Mouse (Mus musculus) heart, embryonic 11.5 days (tissue): Measurements from ENCODE around the gene Prkg2. TPM values are rescaled to one million over a fixed set of nuclear protein-coding genes. Genes with fewer than 3 reads are reported as not detected.

ENCODE experiments used
- ATAC-seq: fragments of 200-750 bp; cut with Nextera tagmentation; replicated peaks from 2 replicates; pipeline ENCODE4 v1.8.0; 2017; ENCODE audit warnings: moderate library complexity; ENCODE audit not compliant: insufficient number of reproducible peaks, low FRiP score, low TSS enrichment
- H3K27ac ChIP-seq: fragments of 300-500 bp; sonication (generic); 2 replicates; pipeline ENCODE4 v1.5.1; 2014; ENCODE audit warnings: mild to moderate bottlenecking, low read depth, low read length
- H3K27me3 ChIP-seq: fragments of 300-500 bp; sonication (generic); 2 replicates; pipeline ENCODE4 v1.6.1; 2014; ENCODE audit warnings: mild to moderate bottlenecking, low read length, mixed read lengths; ENCODE audit not compliant: control insufficient read depth, insufficient read depth
- H3K36me3 ChIP-seq: fragments of 300-500 bp; sonication (generic); 2 replicates; pipeline ENCODE4 v1.6.1; 2014; ENCODE audit warnings: mild to moderate bottlenecking, low read length, moderate library complexity, mixed read lengths; ENCODE audit not compliant: control insufficient read depth, insufficient read depth
- H3K4me1 ChIP-seq: fragments of 300-500 bp; sonication (generic); 2 replicates; pipeline ENCODE4 v1.6.1; 2014; ENCODE audit warnings: low read length; ENCODE audit not compliant: control insufficient read depth, insufficient read depth
- H3K4me2 ChIP-seq: fragments of 300-500 bp; sonication (generic); 2 replicates; pipeline ENCODE4 v1.6.1; 2014; ENCODE audit warnings: mild to moderate bottlenecking, moderate library complexity
- H3K4me3 ChIP-seq: fragments of 300-500 bp; sonication (generic); 2 replicates; pipeline ENCODE4 v1.5.1; 2014; ENCODE audit warnings: low read depth, low read length
- H3K9ac ChIP-seq: fragments of 300-500 bp; sonication (generic); 2 replicates; pipeline ENCODE4 v1.6.1; 2014; ENCODE audit warnings: mild to moderate bottlenecking, low read depth, low read length, moderate library complexity
- H3K9me3 ChIP-seq: fragments of 300-500 bp; sonication (generic); replicated peaks from 2 replicates; pipeline ENCODE4 v1.6.1; 2016; ENCODE audit warnings: low read length; ENCODE audit not compliant: control insufficient read depth
- WGBS: fragments of 180-500 bp; shearing (Covaris S2); extraction: QIAGEN DNeasy Blood & Tissue Kit; methylation state at CpG from one replicate; pipeline ENCODE4 v1.1.7; 2014; ENCODE audit not compliant: insufficient replicate concordance; 5-methylcytosine and 5-hydroxymethylcytosine counted together
- polyA plus RNA-seq: library from polyadenylated mRNA; unstranded; fragments of >200 nt; fragmentation: Nextera tagmentation; extraction: Ambion mirVana; gene quantifications from 2 replicates; pipeline ENCODE4 v1.2.1, GENCODE M21; 2014

Prkg2 gene
- polyA plus RNA-seq, 1 experiment from 2014 or later: 0.54 TPM

- H3K9me3 ChIP-seq: no peaks in the 10 kb centered on the region
- no peaks in the 10 kb centered on the region for H3K4me1 ChIP-seq
- no peak for ATAC-seq
- H3K27me3 ChIP-seq: no peaks in the 10 kb centered on the region
- H3K9ac ChIP-seq: no peak overlapping the region
- no peaks in the 10 kb centered on the region for H3K36me3 ChIP-seq
- no peak overlapping the region for H3K4me3 ChIP-seq
- 42% methylated on average over 6 of the region's 6 CpGs for WGBS
- no peak overlapping the region for H3K27ac ChIP-seq
- no peak overlapping the region for H3K4me2 ChIP-seq
These were observed 72.8 kb downstream of the Prkg2 start for GRCm38 (mm10) chr5:98964367-98964766.

GRCm38 (mm10) chr5:98962472-98962871, 74.7 kb downstream of the Prkg2 start:
- Histone ChIP-seq H3K36me3 (no peaks in the 10 kb centered on the region), H3K9ac (no peak overlapping the region), H3K27ac (no peak overlapping the region), H3K4me2 (no peak overlapping the region), H3K27me3 (no peaks in the 10 kb centered on the region), H3K4me3 (no peak overlapping the region), H3K4me1 (no peaks in the 10 kb centered on the region), H3K9me3 (no peaks in the 10 kb centered on the region)
- ATAC-seq: no peak
- 74% methylated on average over 2 of the region's 2 CpGs for WGBS

GRCm38 (mm10) chr5:98955576-98955975, 81.6 kb downstream of the Prkg2 start:
- no peak overlapping the region for H3K27ac ChIP-seq
- H3K36me3 ChIP-seq: no peaks in the 10 kb centered on the region
- H3K9me3 ChIP-seq: no peaks in the 10 kb centered on the region
- no peak overlapping the region for H3K4me2 ChIP-seq
- no peaks in the 10 kb centered on the region for H3K27me3 ChIP-seq
- ATAC-seq: no peak
- no peak overlapping the region for H3K4me3 ChIP-seq
- 67% methylated on average over 3 of the region's 3 CpGs for WGBS
- no peak overlapping the region for H3K9ac ChIP-seq
- H3K4me1 ChIP-seq: no peaks in the 10 kb centered on the region

GRCm38 (mm10) chr5:98953386-98953785, 83.8 kb downstream of the Prkg2 start:
- no peaks in the 10 kb centered on the region for H3K27me3 ChIP-seq
- ATAC-seq: no peak
- no peak overlapping the region for H3K27ac ChIP-seq
- no peaks in the 10 kb centered on the region for H3K4me1 ChIP-seq
- H3K9me3 ChIP-seq: no peaks in the 10 kb centered on the region
- no peak overlapping the region for H3K4me3 ChIP-seq
- H3K4me2 ChIP-seq: no peak overlapping the region
- WGBS: 47% methylated on average over 1 of the region's 1 CpGs
- no peak overlapping the region for H3K9ac ChIP-seq
- no peaks in the 10 kb centered on the region for H3K36me3 ChIP-seq

- Histone ChIP-seq H3K4me3 (no peak overlapping the region), H3K9ac (no peak overlapping the region), H3K4me2 (no peak overlapping the region), H3K9me3 (no peaks in the 10 kb centered on the region), H3K4me1 (no peaks in the 10 kb centered on the region), H3K27me3 (no peaks in the 10 kb centered on the region), H3K36me3 (no peaks in the 10 kb centered on the region), H3K27ac (no peak overlapping the region)
- ATAC-seq: no peak
- WGBS: 78% methylated on average over 4 of the region's 4 CpGs
These were observed 85.6 kb downstream of the Prkg2 start for GRCm38 (mm10) chr5:98951566-98951965.

- H3K4me2 ChIP-seq: no peak overlapping the region
- H3K4me1 ChIP-seq: no peaks in the 10 kb centered on the region
- H3K4me3 ChIP-seq: no peak overlapping the region
- H3K36me3 ChIP-seq: no peaks in the 10 kb centered on the region
- no peak overlapping the region for H3K9ac ChIP-seq
- WGBS: 71% methylated on average over 4 of the region's 4 CpGs
- no peaks in the 10 kb centered on the region for H3K27me3 ChIP-seq
- no peaks in the 10 kb centered on the region for H3K9me3 ChIP-seq
- H3K27ac ChIP-seq: no peak overlapping the region
- no peak for ATAC-seq
These were observed 86.6 kb downstream of the Prkg2 start for GRCm38 (mm10) chr5:98950495-98951092.

- WGBS: 83% methylated on average over 10 of the region's 10 CpGs
- Histone ChIP-seq H3K27ac (no peak overlapping the region), H3K4me3 (no peak overlapping the region), H3K9ac (no peak overlapping the region), H3K4me1 (no peaks in the 10 kb centered on the region), H3K27me3 (no peaks in the 10 kb centered on the region), H3K4me2 (no peak overlapping the region), H3K36me3 (no peaks in the 10 kb centered on the region), H3K9me3 (no peaks in the 10 kb centered on the region)
- no peak for ATAC-seq
These were observed 87.4 kb downstream of the Prkg2 start for GRCm38 (mm10) chr5:98949784-98950183.

GRCm38 (mm10) chr5:98946656-98947055, 90.5 kb downstream of the Prkg2 start:
- Histone ChIP-seq H3K9me3 (no peaks in the 10 kb centered on the region), H3K27ac (no peak overlapping the region), H3K4me2 (no peak overlapping the region), H3K4me3 (no peak overlapping the region), H3K4me1 (no peaks in the 10 kb centered on the region), H3K27me3 (no peaks in the 10 kb centered on the region), H3K9ac (no peak overlapping the region), H3K36me3 (no peaks in the 10 kb centered on the region)
- no peak for ATAC-seq
- WGBS: 93% methylated on average over 20 of the region's 20 CpGs

- ATAC-seq: no peak
- Histone ChIP-seq H3K27me3 (no peaks in the 10 kb centered on the region), H3K4me3 (no peak overlapping the region), H3K9me3 (no peaks in the 10 kb centered on the region), H3K4me1 (no peaks in the 10 kb centered on the region), H3K4me2 (no peak overlapping the region), H3K9ac (no peak overlapping the region), H3K27ac (no peak overlapping the region), H3K36me3 (no peaks in the 10 kb centered on the region)
- WGBS: 76% methylated on average over 4 of the region's 4 CpGs
These were observed 91.0 kb downstream of the Prkg2 start for GRCm38 (mm10) chr5:98946117-98946620.
